Mouse (Mus musculus): ENCODE measurements around the gene Rybp. TPM values are rescaled to one million over a fixed set of nuclear protein-coding genes. Genes with fewer than 3 reads are reported as not detected.

Gene Rybp
- polyA plus RNA-seq, 1 experiment from 2014 or later = 16.7 TPM

- Histone ChIP-seq H3K4me3 (ENCODE audit: low read depth, low read length) (no peak overlapping the region), H3K4me2 (ENCODE audit: low read length) (no peak overlapping the region), H3K27ac (ENCODE audit: low read depth, low read length) (no peak overlapping the region), H3K4me1 (ENCODE audit: control insufficient read depth, insufficient read depth, low read length) (peaks cover 14% of the 10 kb centered on the region), H3K9ac (ENCODE audit: low read length) (no peak overlapping the region), H3K36me3 (ENCODE audit: control insufficient read depth, insufficient read depth, low read length) (no peaks in the 10 kb centered on the region), H3K9me3 (replicated peaks; ENCODE audit: control insufficient read depth, low read length) (no peaks in the 10 kb centered on the region), H3K27me3 (replicated peaks; ENCODE audit: control insufficient read depth, insufficient read depth, low read length) (no peaks in the 10 kb centered on the region)
- ATAC-seq (no peak), DNase-seq (ENCODE audit: low spot score) (no peak)
- WGBS = 55% methylated on average over 4 of the region's 4 CpGs
Measured at GRCm38 (mm10) chr6:100221803-100222202, 65.5 kb downstream of the Rybp start.

DNA sequence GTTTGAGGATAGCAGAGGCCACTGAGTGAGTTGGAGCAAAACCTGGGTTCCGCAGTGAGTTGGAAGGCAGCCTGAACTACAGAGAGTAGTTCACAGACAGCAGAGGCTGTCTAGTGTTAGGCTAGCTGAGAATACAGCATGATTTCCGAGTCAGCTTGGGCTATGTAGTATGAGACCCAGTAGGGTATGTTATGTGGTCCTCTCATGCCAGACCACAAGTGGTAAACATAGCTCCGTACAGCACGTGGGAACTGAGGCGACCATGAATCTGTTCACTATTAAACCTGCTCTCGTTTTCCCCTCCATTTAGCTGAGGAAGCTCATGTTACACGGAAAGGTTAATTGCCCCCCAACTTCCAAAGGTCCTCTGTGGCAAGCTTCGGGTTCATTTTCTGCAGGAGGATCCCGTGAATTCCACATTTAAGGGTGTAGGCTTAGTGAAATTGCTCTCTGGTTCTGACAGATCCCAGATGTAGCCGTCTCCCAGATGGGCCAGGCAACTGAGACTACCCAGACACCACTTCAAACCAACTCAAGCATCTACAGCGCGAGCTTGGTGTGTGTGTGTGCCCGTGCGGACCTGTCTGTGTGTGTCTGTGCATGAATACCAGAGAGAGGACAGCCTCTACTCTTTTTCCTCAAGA is 66.2 kb downstream of the Rybp start:
- 83% methylated on average over 14 of the region's 14 CpGs for WGBS
- Histone ChIP-seq H3K36me3 (ENCODE audit: control insufficient read depth, insufficient read depth, low read length) (no peaks in the 10 kb centered on the region), H3K27ac (ENCODE audit: low read depth, low read length) (no peak overlapping the region), H3K27me3 (replicated peaks; ENCODE audit: control insufficient read depth, insufficient read depth, low read length) (no peaks in the 10 kb centered on the region), H3K9me3 (replicated peaks; ENCODE audit: control insufficient read depth, low read length) (no peaks in the 10 kb centered on the region), H3K9ac (ENCODE audit: low read length) (no peak overlapping the region), H3K4me2 (ENCODE audit: low read length) (no peak overlapping the region), H3K4me1 (ENCODE audit: control insufficient read depth, insufficient read depth, low read length) (peaks cover 14% of the 10 kb centered on the region), H3K4me3 (ENCODE audit: low read depth, low read length) (no peak overlapping the region)
- no peak for DNase-seq (ENCODE audit: low spot score)
- ATAC-seq = no peak

DNA sequence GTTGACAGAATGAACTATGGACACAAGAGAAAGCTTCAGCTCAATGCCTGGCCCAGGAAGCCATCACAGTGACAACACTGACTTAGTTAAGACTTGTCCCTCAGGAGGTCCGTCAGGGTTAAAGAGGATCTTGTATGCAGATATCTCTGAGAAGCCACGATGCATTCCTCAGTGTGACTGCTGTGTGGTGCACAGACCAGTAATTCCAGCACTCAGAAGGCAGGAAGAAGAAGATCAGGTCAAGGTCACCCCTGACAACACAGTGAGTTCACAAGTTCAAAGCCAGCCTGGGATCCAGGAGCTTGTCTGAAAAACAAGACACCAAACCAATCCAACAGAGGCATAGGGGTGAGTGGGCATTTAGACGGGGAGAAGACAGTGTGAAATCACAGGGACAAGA is 67.3 kb downstream of the Rybp start:
- Histone ChIP-seq H3K27ac (ENCODE audit: low read depth, low read length) (no peak overlapping the region), H3K9ac (ENCODE audit: low read length) (no peak overlapping the region), H3K4me1 (ENCODE audit: control insufficient read depth, insufficient read depth, low read length) (peaks cover 14% of the 10 kb centered on the region), H3K36me3 (ENCODE audit: control insufficient read depth, insufficient read depth, low read length) (no peaks in the 10 kb centered on the region), H3K9me3 (replicated peaks; ENCODE audit: control insufficient read depth, low read length) (no peaks in the 10 kb centered on the region), H3K4me3 (ENCODE audit: low read depth, low read length) (no peak overlapping the region), H3K4me2 (ENCODE audit: low read length) (no peak overlapping the region), H3K27me3 (replicated peaks; ENCODE audit: control insufficient read depth, insufficient read depth, low read length) (no peaks in the 10 kb centered on the region)
- ATAC-seq (no peak), DNase-seq (ENCODE audit: low spot score) (no peak)
- WGBS = 91% methylated on average over 3 of the region's 3 CpGs

GRCm38 (mm10) chr6:100218541-100219341 is 68.5 kb downstream of the Rybp start:
- no peaks in the 10 kb centered on the region for H3K27me3 ChIP-seq (replicated peaks; ENCODE audit: control insufficient read depth, insufficient read depth, low read length)
- no peaks in the 10 kb centered on the region for H3K36me3 ChIP-seq (ENCODE audit: control insufficient read depth, insufficient read depth, low read length)
- DNase-seq (ENCODE audit: low spot score) (peak; percentile 79), ATAC-seq (peak; percentile 87)
- no peak overlapping the region for H3K4me3 ChIP-seq (ENCODE audit: low read depth, low read length)
- WGBS = 28% methylated on average over 13 of the region's 13 CpGs
- H3K4me2 ChIP-seq (ENCODE audit: low read length) = no peak overlapping the region
- H3K9me3 ChIP-seq (replicated peaks; ENCODE audit: control insufficient read depth, low read length) = no peaks in the 10 kb centered on the region
- peaks cover 14% of the 10 kb centered on the region for H3K4me1 ChIP-seq (ENCODE audit: control insufficient read depth, insufficient read depth, low read length)
- H3K9ac ChIP-seq (ENCODE audit: low read length) = no peak overlapping the region
- H3K27ac ChIP-seq (ENCODE audit: low read depth, low read length) = 0 out of 2 replicates have a peak overlapping the region, but pooled peaks have one; percentile 21

DNA sequence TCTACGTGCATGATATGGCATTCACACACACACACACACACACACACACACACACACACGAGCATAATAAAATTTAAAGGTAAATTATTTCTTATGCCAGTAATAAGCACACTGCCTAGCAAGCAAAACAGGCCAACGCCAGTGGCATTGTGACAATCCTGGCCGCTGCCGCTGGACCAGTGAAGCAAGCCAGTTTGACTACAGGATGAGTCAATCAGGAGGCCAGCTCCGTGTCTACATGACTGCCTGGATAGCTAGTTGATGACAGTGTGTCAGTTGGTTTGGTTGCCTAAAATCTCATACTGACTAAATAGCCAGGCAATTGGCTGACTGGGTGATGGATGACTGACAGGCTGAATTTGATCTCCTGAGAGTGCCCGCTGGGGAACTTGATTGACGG is 69.8 kb downstream of the Rybp start:
- Histone ChIP-seq H3K4me3 (ENCODE audit: low read depth, low read length) (no peak overlapping the region), H3K27ac (ENCODE audit: low read depth, low read length) (no peak overlapping the region), H3K4me2 (ENCODE audit: low read length) (no peak overlapping the region), H3K9ac (ENCODE audit: low read length) (no peak overlapping the region), H3K9me3 (replicated peaks; ENCODE audit: control insufficient read depth, low read length) (no peaks in the 10 kb centered on the region), H3K4me1 (ENCODE audit: control insufficient read depth, insufficient read depth, low read length) (peaks cover 20% of the 10 kb centered on the region), H3K36me3 (ENCODE audit: control insufficient read depth, insufficient read depth, low read length) (no peaks in the 10 kb centered on the region), H3K27me3 (replicated peaks; ENCODE audit: control insufficient read depth, insufficient read depth, low read length) (no peaks in the 10 kb centered on the region)
- ATAC-seq (no peak), DNase-seq (ENCODE audit: low spot score) (no peak)
- WGBS = 86% methylated on average over 8 of the region's 8 CpGs

DNA sequence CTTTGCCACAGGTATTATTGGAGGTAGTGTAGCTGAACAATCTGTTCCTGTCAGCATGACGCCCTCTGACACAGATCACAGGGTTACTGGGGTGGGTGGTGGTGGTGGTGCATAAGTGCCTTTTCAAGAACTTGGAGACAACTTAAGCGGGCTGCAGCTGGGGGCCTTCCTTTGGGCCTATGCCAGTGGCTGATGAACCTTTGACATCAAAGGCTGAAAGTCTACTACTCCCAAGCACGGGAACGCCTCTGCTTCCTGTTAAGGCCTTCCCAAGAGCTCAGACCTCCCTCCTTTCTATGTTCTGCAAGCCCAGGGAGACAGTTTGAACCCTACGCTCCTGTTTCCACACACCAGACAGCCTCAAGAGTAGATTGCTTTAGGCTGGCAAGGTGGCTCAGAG is 70.3 kb downstream of the Rybp start:
- WGBS = 73% methylated on average over 5 of the region's 5 CpGs
- no peak overlapping the region for H3K4me3 ChIP-seq (ENCODE audit: low read depth, low read length)
- no peak overlapping the region for H3K9ac ChIP-seq (ENCODE audit: low read length)
- no peaks in the 10 kb centered on the region for H3K9me3 ChIP-seq (replicated peaks; ENCODE audit: control insufficient read depth, low read length)
- no peak overlapping the region for H3K4me2 ChIP-seq (ENCODE audit: low read length)
- peaks cover 21% of the 10 kb centered on the region for H3K4me1 ChIP-seq (ENCODE audit: control insufficient read depth, insufficient read depth, low read length)
- no peaks in the 10 kb centered on the region for H3K27me3 ChIP-seq (replicated peaks; ENCODE audit: control insufficient read depth, insufficient read depth, low read length)
- no peak overlapping the region for H3K27ac ChIP-seq (ENCODE audit: low read depth, low read length)
- no peak for ATAC-seq
- no peaks in the 10 kb centered on the region for H3K36me3 ChIP-seq (ENCODE audit: control insufficient read depth, insufficient read depth, low read length)
- DNase-seq (ENCODE audit: low spot score) = no peak

- whole genome bisulfite sequencing = 79% methylated on average over 6 of the region's 6 CpGs
- no peak for DNase-seq (ENCODE audit: low spot score)
- no peak overlapping the region for H3K4me3 ChIP-seq (ENCODE audit: low read depth, low read length)
- H3K9ac ChIP-seq (ENCODE audit: low read length) = no peak overlapping the region
- H3K27me3 ChIP-seq (replicated peaks; ENCODE audit: control insufficient read depth, insufficient read depth, low read length) = no peaks in the 10 kb centered on the region
- H3K27ac ChIP-seq (ENCODE audit: low read depth, low read length) = no peak overlapping the region
- ATAC-seq = no peak
- no peaks in the 10 kb centered on the region for H3K36me3 ChIP-seq (ENCODE audit: control insufficient read depth, insufficient read depth, low read length)
- H3K9me3 ChIP-seq (replicated peaks; ENCODE audit: control insufficient read depth, low read length) = no peaks in the 10 kb centered on the region
- H3K4me2 ChIP-seq (ENCODE audit: low read length) = no peak overlapping the region
- peaks cover 21% of the 10 kb centered on the region for H3K4me1 ChIP-seq (ENCODE audit: control insufficient read depth, insufficient read depth, low read length)
Measured at GRCm38 (mm10) chr6:100215809-100216208, 71.5 kb downstream of the Rybp start.

DNA sequence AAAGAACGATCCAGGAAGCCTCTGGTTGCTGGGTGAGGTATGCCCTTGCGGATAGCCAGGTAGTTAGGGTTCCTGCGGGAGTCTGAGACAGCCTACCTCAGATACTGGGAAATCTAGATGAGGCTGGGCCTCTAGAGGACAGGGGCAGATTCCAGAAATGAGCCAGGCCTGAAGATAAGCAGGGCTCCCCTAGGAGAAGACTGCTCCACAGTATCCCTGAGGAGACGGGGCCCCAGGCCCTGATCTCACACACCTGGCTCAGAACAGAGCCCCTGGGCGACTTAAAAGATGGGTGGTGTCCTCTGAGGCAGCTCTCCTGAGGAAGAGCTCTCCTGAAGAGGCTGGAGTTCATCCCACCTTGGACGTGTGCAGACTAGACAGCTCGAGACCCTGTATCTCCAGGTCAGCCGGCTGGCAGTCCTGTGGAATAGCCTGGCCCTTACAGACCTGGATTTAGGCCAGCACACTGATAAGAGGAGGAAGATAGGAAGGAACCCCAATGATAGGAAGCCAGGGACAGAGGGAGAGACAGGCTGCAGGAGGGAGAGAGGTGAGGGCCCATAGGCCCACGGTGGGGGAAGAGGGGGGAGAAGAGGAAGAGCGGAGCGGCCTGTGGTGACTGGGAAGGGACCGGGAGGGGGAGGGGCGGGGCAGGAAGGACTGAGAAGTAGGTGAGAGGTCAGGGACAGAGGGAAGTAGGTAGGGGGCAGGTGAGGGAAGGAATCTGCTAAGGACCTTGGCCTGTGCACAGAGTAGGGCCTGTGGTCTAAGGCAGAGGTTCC is 73.0 kb downstream of the Rybp start:
- Histone ChIP-seq H3K4me1 (ENCODE audit: control insufficient read depth, insufficient read depth, low read length) (peaks cover 18% of the 10 kb centered on the region), H3K36me3 (ENCODE audit: control insufficient read depth, insufficient read depth, low read length) (no peaks in the 10 kb centered on the region), H3K9ac (ENCODE audit: low read length) (no peak overlapping the region), H3K4me3 (ENCODE audit: low read depth, low read length) (no peak overlapping the region), H3K27ac (ENCODE audit: low read depth, low read length) (no peak overlapping the region), H3K27me3 (replicated peaks; ENCODE audit: control insufficient read depth, insufficient read depth, low read length) (no peaks in the 10 kb centered on the region), H3K9me3 (replicated peaks; ENCODE audit: control insufficient read depth, low read length) (no peaks in the 10 kb centered on the region), H3K4me2 (ENCODE audit: low read length) (no peak overlapping the region)
- 54% methylated on average over 11 of the region's 13 CpGs for whole genome bisulfite sequencing
- ATAC-seq (no peak), DNase-seq (ENCODE audit: low spot score) (no peak)
